Comparison of ENCODE assay signal across 16 mouse cellular contexts in genomic region chr4:75517459-75518158, GRCm38 (mm10).
"Had no signal": no experiment of that assay in that cellular context is flagged by ENCODE, and none has a peak within 500 bp of the region (broad histone marks: within the 10 kb centered on the region; RNA-seq: fewer than 3 reads in every experiment).

No protein-coding gene starts in this region.

- H3K27ac ChIP-seq: left cerebral cortex, adult 2 months; liver, embryonic 15.5 days; macrophage; neural tube, embryonic 13.5 days; stomach, embryonic 15.5 days had no signal

- H3K27me3 ChIP-seq: liver, embryonic 15.5 days; megakaryocyte, embryonic 14.5 days; neural tube, embryonic 13.5 days; stomach, embryonic 15.5 days had no signal

- H3K4me3 ChIP-seq: left cerebral cortex, adult 2 months; liver, embryonic 15.5 days; megakaryocyte, embryonic 14.5 days; neural tube, embryonic 13.5 days; stomach, embryonic 15.5 days had no signal

- H3K36me3 ChIP-seq: liver, embryonic 15.5 days; neural tube, embryonic 13.5 days; stomach, embryonic 15.5 days had no signal

- ATAC-seq: midbrain, embryonic 16.5 days had no signal

- H3K9ac ChIP-seq: liver, embryonic 15.5 days; neural tube, embryonic 13.5 days; stomach, embryonic 15.5 days had no signal

- H3K4me1 ChIP-seq: liver, embryonic 15.5 days; megakaryocyte, embryonic 14.5 days; neural tube, embryonic 13.5 days; stomach, embryonic 15.5 days had no signal

- H3K4me2 ChIP-seq: liver, embryonic 11.5 days; liver, embryonic 15.5 days; midbrain, embryonic 11.5 days; neural tube, embryonic 13.5 days; stomach, embryonic 15.5 days had no signal

- DNase-seq: kidney, adult 11 months; kidney, adult 9 months; kidney, postnatal 10 days; lung, postnatal 10 days; retina, postnatal 1 day; thymus, adult 2 months; thymus, postnatal 25 days had no signal

- H3K9me3 ChIP-seq: liver, embryonic 15.5 days; megakaryocyte, embryonic 14.5 days; neural tube, embryonic 13.5 days; stomach, embryonic 15.5 days had no signal
